Comparison of ENCODE assay signal across 8 mouse cellular contexts in the genomic region with DNA sequence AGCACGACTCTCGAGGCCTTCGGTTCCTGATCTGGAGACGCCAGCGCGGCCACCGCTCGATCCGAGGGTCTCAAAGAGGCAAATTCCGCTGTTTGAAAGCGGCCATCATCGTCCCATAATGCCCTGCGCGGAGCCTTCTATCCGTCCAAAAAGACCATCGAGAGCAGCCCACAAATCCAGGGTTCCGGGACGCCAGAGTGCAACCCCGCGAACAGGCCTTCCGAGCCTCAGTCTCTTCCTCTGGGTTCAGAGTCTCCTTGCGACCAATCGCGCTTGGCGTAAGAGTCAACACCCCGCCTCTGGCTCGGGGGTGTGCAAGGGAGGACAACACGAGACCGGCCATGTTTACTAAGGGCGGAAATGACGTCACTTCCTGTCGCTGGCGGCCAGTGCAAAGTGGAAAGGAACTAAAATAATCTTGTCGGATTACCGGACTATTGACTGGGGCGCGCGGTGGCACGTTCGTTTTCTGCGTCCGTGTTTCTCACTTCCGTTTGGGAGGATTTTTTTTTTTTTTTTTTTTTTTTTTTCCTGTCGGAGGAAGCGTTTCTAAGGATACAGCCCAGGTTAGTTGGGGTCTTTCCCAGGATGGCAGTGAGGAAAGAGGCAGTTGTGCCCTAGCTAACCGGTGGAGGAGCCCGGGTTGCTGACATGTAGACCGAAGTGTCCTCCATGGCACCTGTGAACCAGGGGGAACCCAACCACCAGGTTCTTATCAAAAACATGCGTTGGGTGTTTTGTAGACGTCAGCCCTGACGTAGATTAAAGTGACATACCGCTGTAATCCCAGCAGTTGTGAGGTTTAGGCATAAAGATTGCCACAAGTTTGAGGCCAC. TPM values are rescaled to one million over a fixed set of nuclear protein-coding genes. Genes with fewer than 3 reads are reported as not detected.
DNase-seq lines count a peak whose midpoint lies in the region; ATAC-seq and TF ChIP-seq lines count a peak whose summit lies in the region.

Gene Dhx38, minus strand, starts transcription at position 364 of the 836 bp plus-strand sequence.
Gene Txnl4b, plus strand, starts transcription at position 395 of the 836 bp plus-strand sequence.

- peak; percentile 100 for ATAC-seq in kidney, embryonic 14.5 days (ENCODE audit: low FRiP score, low TSS enrichment)
- ATAC-seq in limb, embryonic 15.5 days (ENCODE audit: insufficient number of reproducible peaks, low FRiP score, low TSS enrichment, low read depth), result peak; percentile 100

- no peaks in the 10 kb centered on the region for H3K9me3 ChIP-seq in kidney, embryonic 14.5 days (ENCODE audit: control insufficient read depth, low read length)
- H3K9me3 ChIP-seq in limb, embryonic 15.5 days, result no peaks in the 10 kb centered on the region

- no peak for TF ChIP-seq CTCF in bone marrow macrophage, adult 2 months (IDR thresholded peaks at IDR 0.05; ENCODE audit: low read depth, low read length)
- no peak for TF ChIP-seq CTCF in embryonic fibroblast, embryonic 13.5 days (IDR thresholded peaks at IDR 0.05; ENCODE audit: borderline replicate concordance, insufficient read depth, low read length)

- H3K4me2 ChIP-seq in kidney, embryonic 14.5 days (replicated peaks; ENCODE audit: low read depth, low read length), result peak within 1 kb of the TSS; percentile 90
- H3K4me2 ChIP-seq in limb, embryonic 15.5 days, result peak within 1 kb of the TSS; percentile 83

- TF ChIP-seq POLR2A in bone marrow macrophage, adult 2 months (IDR thresholded peaks at IDR 0.05; ENCODE audit: borderline replicate concordance, low read depth, low read length), result no peak
- TF ChIP-seq POLR2A in embryonic fibroblast, embryonic 13.5 days (IDR thresholded peaks at IDR 0.05; ENCODE audit: low read depth, low read length), result peak; percentile 66; the same call in 1 of the 2 replicates

- H3K4me3 ChIP-seq in bone marrow macrophage, adult 2 months (ENCODE audit: insufficient read depth, low read length), result peak within 1 kb of the TSS; percentile 98
- H3K4me3 ChIP-seq in embryonic fibroblast, embryonic 13.5 days (ENCODE audit: insufficient read depth, low read length), result peak within 1 kb of the TSS; percentile 91
- peak within 1 kb of the TSS; percentile 98 for H3K4me3 ChIP-seq in kidney, embryonic 14.5 days (ENCODE audit: low read length)
- H3K4me3 ChIP-seq in limb, embryonic 15.5 days, result peak within 1 kb of the TSS; percentile 67

- no peaks in the 10 kb centered on the region for H3K27me3 ChIP-seq in kidney, embryonic 14.5 days (ENCODE audit: control insufficient read depth, insufficient read depth, low read length)
- no peaks in the 10 kb centered on the region for H3K27me3 ChIP-seq in limb, embryonic 15.5 days

- under 1% methylated on average over 52 of the region's 52 CpGs for WGBS in kidney, embryonic 14.5 days
- WGBS in limb, embryonic 15.5 days, result under 1% methylated on average over 52 of the region's 52 CpGs

- H3K9ac ChIP-seq in kidney, embryonic 14.5 days (ENCODE audit: low read depth, low read length), result peak within 1 kb of the TSS; percentile 92
- H3K9ac ChIP-seq in limb, embryonic 15.5 days, result peak within 1 kb of the TSS; percentile 78

- peak; percentile 99 for DNase-seq in A20 (ENCODE audit: low read depth, low spot score)
- peak; percentile 99 for DNase-seq in heart, adult 9 months (ENCODE audit: low spot score in 2 of 2)
- peak; percentile 95 to 96 for DNase-seq in monocyte, adult 2 months (ENCODE audit: low read depth in 1 of 2, low spot score in 2 of 2)
- peak; percentile 99 for DNase-seq in spleen, postnatal 36 days (ENCODE audit: low spot score in 2 of 2)

- peaks cover 16% of the 10 kb centered on the region for H3K4me1 ChIP-seq in bone marrow macrophage, adult 2 months (ENCODE audit: control insufficient read depth, insufficient read depth, low read length)
- peaks cover 3% of the 10 kb centered on the region; the same call in 1 of the 2 replicates for H3K4me1 ChIP-seq in embryonic fibroblast, embryonic 13.5 days (ENCODE audit: control insufficient read depth, insufficient read depth, low read length)
- H3K4me1 ChIP-seq in kidney, embryonic 14.5 days (ENCODE audit: control insufficient read depth, insufficient read depth, low read length), result peaks cover 12% of the 10 kb centered on the region; the same call in 1 of the 2 replicates
- peaks cover 17% of the 10 kb centered on the region for H3K4me1 ChIP-seq in limb, embryonic 15.5 days

- H3K27ac ChIP-seq in bone marrow macrophage, adult 2 months (ENCODE audit: insufficient read depth, low read depth, low read length), result peak within 1 kb of the TSS; percentile 98
- peak within 1 kb of the TSS; percentile 81 for H3K27ac ChIP-seq in embryonic fibroblast, embryonic 13.5 days (ENCODE audit: insufficient read depth, low read length)
- H3K27ac ChIP-seq in kidney, embryonic 14.5 days (ENCODE audit: low read depth, low read length), result peak within 1 kb of the TSS; percentile 87
- peak within 1 kb of the TSS; percentile 92 for H3K27ac ChIP-seq in limb, embryonic 15.5 days

- H3K36me3 ChIP-seq in kidney, embryonic 14.5 days (ENCODE audit: control insufficient read depth, insufficient read depth, low read length), result peaks cover 27% of the 10 kb centered on the region
- peaks cover 36% of the 10 kb centered on the region for H3K36me3 ChIP-seq in limb, embryonic 15.5 days

RNA-seq across cellular contexts. Expression of gene Dhx38, which starts in this region (rescaled TPM):
- polyA plus RNA-seq in bone marrow macrophage, adult 2 months (2012; ENCODE audit: insufficient read depth, insufficient read length, missing spikeins), result 29.8 and 32.9 TPM in 2 replicates
- polyA plus RNA-seq in embryonic fibroblast, embryonic 13.5 days (2011; ENCODE audit: insufficient read length, low read depth, missing spikeins), result 23.0 and 23.3 TPM in 2 replicates
- polyA plus RNA-seq in kidney, embryonic 14.5 days (2014; fragmentation: Nextera tagmentation; extraction: Ambion mirVana), result 12.4 and 25.0 TPM in 2 replicates
- polyA plus RNA-seq in limb, embryonic 15.5 days (2015; fragmentation: Nextera tagmentation; extraction: Ambion mirVana), result 22.4 TPM in 2 replicates

RNA-seq across cellular contexts. Expression of gene Txnl4b, which starts in this region (rescaled TPM):
- 12.7 and 16.7 TPM in 2 replicates for polyA plus RNA-seq in bone marrow macrophage, adult 2 months (2012; ENCODE audit: insufficient read depth, insufficient read length, missing spikeins)
- polyA plus RNA-seq in embryonic fibroblast, embryonic 13.5 days (2011; ENCODE audit: insufficient read length, low read depth, missing spikeins), result 8.2 and 13.1 TPM in 2 replicates
- 24.6 and 27.6 TPM in 2 replicates for polyA plus RNA-seq in kidney, embryonic 14.5 days (2014; fragmentation: Nextera tagmentation; extraction: Ambion mirVana)
- 22.0 and 23.8 TPM in 2 replicates for polyA plus RNA-seq in limb, embryonic 15.5 days (2015; fragmentation: Nextera tagmentation; extraction: Ambion mirVana)

Comparison
In these comparisons a context has a peak if more than half of its experiments do, and no peak if none do; other contexts are left out.
1. Peak in every context shown above with its lines: DNase-seq, ATAC-seq, H3K4me3 ChIP-seq and H3K27ac ChIP-seq.